ENCODE assay signal across 8 mouse cellular contexts in the genomic region with DNA sequence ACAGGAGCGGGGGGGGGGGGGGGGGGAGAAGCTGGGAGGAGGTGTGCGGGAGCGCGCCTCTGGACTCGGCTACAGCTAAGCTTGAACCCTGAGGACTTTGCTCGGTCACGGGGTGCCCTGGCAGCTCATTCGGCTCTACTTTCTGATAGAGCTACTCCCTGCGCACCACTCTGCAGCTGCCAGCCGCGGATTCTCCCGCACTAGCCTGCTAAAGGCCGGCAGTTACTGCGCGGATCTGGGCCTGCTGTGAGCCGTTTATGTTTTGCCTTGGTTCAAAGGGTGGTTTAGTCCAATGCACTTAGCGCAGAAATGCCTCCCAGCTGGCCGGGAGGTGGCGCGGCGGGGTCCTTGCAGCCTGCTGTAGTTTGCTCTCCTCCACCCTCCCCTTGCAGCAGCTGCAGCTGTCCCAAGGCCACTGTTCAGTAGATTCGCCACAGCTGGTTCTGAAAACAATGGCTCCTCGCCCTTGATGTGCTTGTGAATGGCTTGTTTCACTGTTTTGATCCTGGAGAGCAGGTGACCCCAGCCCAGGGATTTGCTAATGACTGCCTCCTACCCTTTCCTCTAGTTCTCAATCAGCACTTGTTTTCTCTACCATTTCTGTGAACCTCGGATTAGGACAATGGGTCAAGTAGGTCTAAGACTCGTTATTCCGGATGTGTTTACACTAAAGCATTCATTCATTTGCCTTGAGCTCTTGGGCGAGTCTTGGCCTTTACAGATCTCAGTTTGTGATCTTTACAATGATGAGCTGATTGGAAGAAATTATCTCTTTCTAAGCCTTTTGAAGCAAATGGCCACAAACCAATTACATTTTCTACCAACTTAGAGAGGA. TPM values are rescaled to one million over a fixed set of nuclear protein-coding genes. Genes with fewer than 3 reads are reported as not detected.
DNase-seq lines count a peak whose midpoint lies in the region; ATAC-seq and TF ChIP-seq lines count a peak whose summit lies in the region.

No protein-coding gene starts in this region.

- peak; percentile 81 for DNase-seq in forebrain, embryonic 14.5 days (ENCODE audit: low spot score)
- peak; percentile 90 for DNase-seq in kidney, postnatal 14 days
- DNase-seq in liver, embryonic 13.5 days, result peak; percentile 12
- peak; percentile 87 for DNase-seq in urinary bladder, postnatal 14 days (ENCODE audit: low spot score)

- no peaks in the 10 kb centered on the region for H3K9me3 ChIP-seq in ES-Bruce4 (replicated peaks; ENCODE audit: control insufficient read depth, insufficient read depth, low read length, poor library complexity, severe bottlenecking)
- no peaks in the 10 kb centered on the region for H3K9me3 ChIP-seq in forebrain, embryonic 14.5 days (replicated peaks; ENCODE audit: control insufficient read depth, low read length)
- no peaks in the 10 kb centered on the region for H3K9me3 ChIP-seq in heart, embryonic 16.5 days (replicated peaks; ENCODE audit: control insufficient read depth, low read length)
- H3K9me3 ChIP-seq in liver, embryonic 13.5 days (replicated peaks), result no peaks in the 10 kb centered on the region
- no peaks in the 10 kb centered on the region for H3K9me3 ChIP-seq in neural tube, embryonic 15.5 days (replicated peaks)

- TF ChIP-seq EP300 in ES-Bruce4 (IDR thresholded peaks at IDR 0.05; ENCODE audit: insufficient read depth, low read depth, low read length), result peak; percentile 85

- H3K27me3 ChIP-seq in ES-Bruce4 (ENCODE audit: control insufficient read depth, insufficient read depth, low read length, poor library complexity, severe bottlenecking), result no peaks in the 10 kb centered on the region
- H3K27me3 ChIP-seq in forebrain, embryonic 14.5 days (replicated peaks; ENCODE audit: control insufficient read depth, insufficient read depth, low read length), result no peaks in the 10 kb centered on the region
- no peaks in the 10 kb centered on the region for H3K27me3 ChIP-seq in heart, embryonic 16.5 days (ENCODE audit: control insufficient read depth, insufficient read depth, low read length)
- peaks cover 9% of the 10 kb centered on the region for H3K27me3 ChIP-seq in liver, embryonic 13.5 days
- 0 out of 2 replicates have a peak, but pooled peaks cover 2% of the 10 kb centered on the region for H3K27me3 ChIP-seq in neural tube, embryonic 15.5 days (replicated peaks)

- no peaks in the 10 kb centered on the region for H3K36me3 ChIP-seq in ES-Bruce4 (ENCODE audit: control insufficient read depth, insufficient read depth, low read length, poor library complexity, severe bottlenecking)
- H3K36me3 ChIP-seq in forebrain, embryonic 14.5 days (ENCODE audit: control insufficient read depth, insufficient read depth, low read length), result no peaks in the 10 kb centered on the region
- no peaks in the 10 kb centered on the region for H3K36me3 ChIP-seq in heart, embryonic 16.5 days (ENCODE audit: control insufficient read depth, insufficient read depth)
- H3K36me3 ChIP-seq in liver, embryonic 13.5 days, result no peaks in the 10 kb centered on the region
- H3K36me3 ChIP-seq in neural tube, embryonic 15.5 days, result no peaks in the 10 kb centered on the region

- peak; percentile 71 for ATAC-seq in cerebellum, adult (ENCODE audit: insufficient number of reproducible peaks, low FRiP score, low TSS enrichment)
- peak; percentile 89 for ATAC-seq in forebrain, embryonic 14.5 days
- ATAC-seq in heart, embryonic 16.5 days (replicated peaks; ENCODE audit: extremely low read depth, insufficient read depth, low FRiP score), result peak; percentile 89
- ATAC-seq in liver, embryonic 13.5 days (ENCODE audit: low read depth), result peak; percentile 80
- ATAC-seq in neural tube, embryonic 15.5 days (ENCODE audit: low FRiP score), result peak; percentile 92

- peak overlapping the region; percentile 93 for H3K4me3 ChIP-seq in ES-Bruce4 (ENCODE audit: low read depth, low read length)
- H3K4me3 ChIP-seq in forebrain, embryonic 14.5 days (ENCODE audit: low read depth, low read length), result peak overlapping the region; percentile 63
- H3K4me3 ChIP-seq in heart, embryonic 16.5 days (ENCODE audit: low read length), result peak overlapping the region; percentile 62
- H3K4me3 ChIP-seq in liver, embryonic 13.5 days (replicated peaks), result peak overlapping the region; percentile 59
- peak overlapping the region; percentile 70 for H3K4me3 ChIP-seq in neural tube, embryonic 15.5 days (replicated peaks)

- WGBS in forebrain, embryonic 14.5 days, result 1% methylated on average over 24 of the region's 27 CpGs
- WGBS in heart, embryonic 16.5 days, result 3% methylated on average over 23 of the region's 27 CpGs
- 5% methylated on average over 26 of the region's 27 CpGs for WGBS in liver, embryonic 13.5 days (ENCODE audit: insufficient replicate concordance)
- under 1% methylated on average over 23 of the region's 27 CpGs for WGBS in neural tube, embryonic 15.5 days

- peak overlapping the region; percentile 69 for H3K27ac ChIP-seq in ES-Bruce4 (ENCODE audit: insufficient read depth, low read length)
- peak overlapping the region; percentile 78 for H3K27ac ChIP-seq in forebrain, embryonic 14.5 days (ENCODE audit: low read depth, low read length)
- H3K27ac ChIP-seq in heart, embryonic 16.5 days (ENCODE audit: low read length), result peak overlapping the region; percentile 50
- 0 out of 2 replicates have a peak overlapping the region, but pooled peaks have one; percentile 66 for H3K27ac ChIP-seq in liver, embryonic 13.5 days
- H3K27ac ChIP-seq in neural tube, embryonic 15.5 days (replicated peaks), result peak overlapping the region; percentile 92

- peak overlapping the region; percentile 75 for H3K9ac ChIP-seq in ES-Bruce4 (ENCODE audit: low read depth, poor library complexity, severe bottlenecking)
- peak overlapping the region; percentile 74 for H3K9ac ChIP-seq in forebrain, embryonic 14.5 days (ENCODE audit: low read length)
- H3K9ac ChIP-seq in heart, embryonic 16.5 days (ENCODE audit: low read length), result peak overlapping the region; percentile 68
- peak overlapping the region; percentile 60 for H3K9ac ChIP-seq in liver, embryonic 13.5 days
- peak overlapping the region; percentile 79 for H3K9ac ChIP-seq in neural tube, embryonic 15.5 days (replicated peaks)

- TF ChIP-seq CTCF in ES-Bruce4 (IDR thresholded peaks at IDR 0.05; ENCODE audit: low read depth, low read length), result peak; percentile 52

- no peaks in the 10 kb centered on the region for H3K4me1 ChIP-seq in ES-Bruce4 (ENCODE audit: control insufficient read depth, insufficient read depth, low read length)
- H3K4me1 ChIP-seq in forebrain, embryonic 14.5 days (ENCODE audit: control insufficient read depth, insufficient read depth, low read length), result 0 out of 2 replicates have a peak, but pooled peaks cover 3% of the 10 kb centered on the region
- H3K4me1 ChIP-seq in heart, embryonic 16.5 days (ENCODE audit: control insufficient read depth, insufficient read depth, low read length), result no peaks in the 10 kb centered on the region
- no peaks in the 10 kb centered on the region for H3K4me1 ChIP-seq in liver, embryonic 13.5 days (replicated peaks)
- peaks cover 11% of the 10 kb centered on the region for H3K4me1 ChIP-seq in neural tube, embryonic 15.5 days

- peak overlapping the region; percentile 80 for H3K4me2 ChIP-seq in forebrain, embryonic 14.5 days (ENCODE audit: low read length)
- H3K4me2 ChIP-seq in heart, embryonic 16.5 days (ENCODE audit: low read depth, low read length), result peak overlapping the region; percentile 74
- H3K4me2 ChIP-seq in liver, embryonic 13.5 days, result peak overlapping the region; percentile 57
- H3K4me2 ChIP-seq in neural tube, embryonic 15.5 days, result peak overlapping the region; percentile 64

- no peak for TF ChIP-seq POLR2A in ES-Bruce4 (IDR thresholded peaks at IDR 0.05; ENCODE audit: insufficient read depth, low read length)

RNA-seq across cellular contexts. Expression of a gene that starts 1.5 kb away (rescaled TPM):
- polyA plus RNA-seq in ES-Bruce4 (2011; ENCODE audit: insufficient read depth, insufficient read length, low read depth, missing spikeins), result 3.1 and 3.6 TPM in 2 replicates
- 5.0 and 5.7 TPM in 2 replicates for polyA plus RNA-seq in forebrain, embryonic 14.5 days (2014; fragmentation: Nextera tagmentation; extraction: Ambion mirVana)
- polyA plus RNA-seq in heart, embryonic 16.5 days (2015; fragmentation: Nextera tagmentation; extraction: Ambion mirVana), result 2.9 and 3.8 TPM in 2 replicates
- 3.0 and 3.6 TPM in 2 replicates for polyA plus RNA-seq in liver, embryonic 13.5 days (2015; fragmentation: Nextera tagmentation; extraction: Ambion mirVana)
- 14.6 and 14.7 TPM in 2 replicates for polyA plus RNA-seq in neural tube, embryonic 15.5 days (2015; fragmentation: Nextera tagmentation; extraction: Ambion mirVana)

Comparison
In these comparisons a context has a peak if more than half of its experiments do, and no peak if none do; other contexts are left out.
1. Peak in every context shown above with its lines: DNase-seq, ATAC-seq, H3K4me3 ChIP-seq and H3K27ac ChIP-seq.
2. DNase-seq: peak in every context shown above with its lines; median percentile 90 in kidney, postnatal 14 days; 87 in urinary bladder, postnatal 14 days; 81 in forebrain, embryonic 14.5 days; 12 in liver, embryonic 13.5 days.